Mouse (Mus musculus): ENCODE results near the gene Srl.

- TF ChIP-seq CTCF (IDR thresholded peaks at IDR 0.05; ENCODE audit: borderline replicate concordance, insufficient read depth, low read depth, low read length): no peak
- TF ChIP-seq POLR2A (IDR thresholded peaks at IDR 0.05; ENCODE audit: borderline replicate concordance, insufficient read depth, low read length): no peak
Observed at GRCm38 (mm10) chr16:4473231-4473630, 68.4 kb downstream of the Srl start.

All from cerebellum, adult 2 months (tissue).